Mouse (Mus musculus) small intestine, adult 2 months (tissue): Measurements from ENCODE around the gene Ogfod1.

Source experiments
- CTCF ChIP-seq: fragments of 200-500 bp; IDR thresholded peaks from 2 replicates; pipeline ENCODE4 v1.5.1; 2012; ENCODE audit warnings: low read depth, mild to moderate bottlenecking, control low read depth, inconsistent platforms, low read length, moderate library complexity, mixed read lengths; ENCODE audit not compliant: insufficient replicate concordance, insufficient read length; ENCODE audit errors: extremely low read depth
- POLR2A ChIP-seq: fragments of 200-500 bp; IDR thresholded peaks from 2 replicates; pipeline ENCODE4 v1.6.1; 2012; ENCODE audit warnings: low read depth, mild to moderate bottlenecking, control low read depth, inconsistent platforms, low read length, moderate library complexity

GRCm38 (mm10) chr8:94036944-94037524 lies at the start of gene Ogfod1, which contains the start of gene Nudt21:
- no peak for TF ChIP-seq CTCF
- TF ChIP-seq POLR2A, result peak; percentile 27; the same call in 1 of the 2 replicates
